Mouse (Mus musculus): ENCODE data around the gene Cacng4. TPM values are rescaled to one million over a fixed set of nuclear protein-coding genes. Genes with fewer than 3 reads are reported as not detected.

Cacng4 gene
- polyA plus RNA-seq, 1 experiment from 2014 or later, result 52.5 TPM

DNA sequence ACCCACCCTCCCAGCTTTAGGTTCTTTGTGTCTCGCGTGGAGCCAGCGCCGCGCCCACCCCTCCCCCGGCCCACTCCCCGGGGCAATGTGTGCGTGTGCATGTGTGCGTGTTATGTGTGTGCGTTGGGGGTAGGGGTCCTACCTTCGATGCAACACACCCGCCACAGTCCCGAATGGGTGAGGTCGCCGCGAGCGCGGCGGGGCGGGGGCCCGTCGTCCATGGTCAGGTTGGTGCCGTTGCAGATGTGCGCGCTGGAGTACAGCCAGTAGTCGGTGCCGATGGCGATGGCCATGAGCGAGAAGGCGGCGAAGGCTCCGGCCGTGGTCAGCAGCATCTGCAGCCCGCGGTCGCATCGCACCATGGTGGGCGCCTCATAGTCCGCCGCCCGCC is 259 bp downstream of the Cacng4 start:
- ATAC-seq (ENCODE audit: low FRiP score), result peak; percentile 60
- peak overlapping the region; percentile 82 for H3K9ac ChIP-seq (replicated peaks)
- H3K4me3 ChIP-seq (replicated peaks), result peak overlapping the region; percentile 78
- peak overlapping the region; percentile 83 for H3K4me2 ChIP-seq
- 2% methylated on average over 27 of the region's 41 CpGs for WGBS
- no peaks in the 10 kb centered on the region for H3K27me3 ChIP-seq (replicated peaks)
- H3K4me1 ChIP-seq, result peaks cover 56% of the 10 kb centered on the region
- H3K9me3 ChIP-seq (replicated peaks), result no peaks in the 10 kb centered on the region
- peak overlapping the region; percentile 97 for H3K27ac ChIP-seq (replicated peaks)
- H3K36me3 ChIP-seq, result peaks cover 8% of the 10 kb centered on the region

DNA sequence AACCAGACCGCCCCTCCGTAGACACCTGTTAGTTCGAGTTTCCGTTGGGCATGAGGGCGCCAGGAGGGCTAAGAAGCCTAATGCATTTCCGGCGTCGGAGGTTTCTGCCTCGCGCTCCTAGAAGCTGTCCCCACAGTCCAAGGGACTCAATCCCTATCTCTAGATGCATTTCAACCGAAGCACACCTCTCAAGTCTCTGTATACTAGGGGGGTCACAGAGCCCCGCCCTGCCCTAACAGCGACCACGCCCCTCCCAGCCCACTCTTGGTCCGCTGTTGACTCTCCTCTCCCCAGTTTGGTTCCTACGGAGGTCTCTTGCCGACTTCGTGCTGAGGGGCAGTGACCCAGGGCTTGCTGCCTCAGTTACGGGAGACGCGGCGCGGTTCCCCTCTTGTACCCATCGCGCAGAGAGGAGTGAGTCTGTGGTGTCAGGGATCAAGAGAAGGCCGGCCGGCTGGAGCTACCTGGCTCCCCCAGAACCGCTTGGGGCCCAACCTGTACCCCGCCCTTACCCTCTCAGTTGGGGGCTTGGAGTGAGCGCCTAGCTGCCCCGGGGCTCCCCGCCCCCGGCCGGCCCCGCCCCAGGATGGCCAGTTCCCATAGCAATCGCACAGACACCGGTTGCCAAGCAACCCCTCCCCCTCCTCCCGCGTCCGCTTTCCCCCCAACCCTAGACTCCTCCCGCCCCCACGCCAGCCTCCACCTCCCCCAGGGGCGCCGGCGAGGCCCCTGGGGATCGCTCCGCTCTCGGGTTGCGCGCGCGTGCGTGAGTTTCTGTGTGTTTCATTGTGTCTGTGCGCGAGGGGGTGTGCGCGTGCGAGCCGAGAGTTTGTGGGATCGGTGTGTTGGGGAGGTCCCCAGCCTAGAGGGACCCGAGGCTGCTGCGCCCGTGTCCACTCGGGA is 906 bp downstream of the Cacng4 start:
- Histone ChIP-seq H3K4me1 (peaks cover 51% of the 10 kb centered on the region), H3K4me3 (replicated peaks) (peak overlapping the region; percentile 78), H3K36me3 (peaks cover 13% of the 10 kb centered on the region), H3K27ac (replicated peaks) (peak overlapping the region; percentile 97), H3K9ac (replicated peaks) (peak overlapping the region; percentile 82), H3K4me2 (peak overlapping the region; percentile 83), H3K27me3 (replicated peaks) (no peaks in the 10 kb centered on the region), H3K9me3 (replicated peaks) (no peaks in the 10 kb centered on the region)
- ATAC-seq (ENCODE audit: low FRiP score), result peak; percentile 53
- under 1% methylated on average over 53 of the region's 64 CpGs for WGBS

- Histone ChIP-seq H3K36me3 (peaks cover 18% of the 10 kb centered on the region), H3K27me3 (replicated peaks) (no peaks in the 10 kb centered on the region), H3K9ac (replicated peaks) (peak overlapping the region; percentile 82), H3K4me1 (peaks cover 47% of the 10 kb centered on the region), H3K4me3 (replicated peaks) (peak overlapping the region; percentile 78), H3K4me2 (peak overlapping the region; percentile 83), H3K9me3 (replicated peaks) (no peaks in the 10 kb centered on the region), H3K27ac (replicated peaks) (peak overlapping the region; percentile 97)
- no peak for ATAC-seq (ENCODE audit: low FRiP score)
- 9% methylated on average over 9 of the region's 9 CpGs for WGBS
Observed at GRCm38 (mm10) chr11:107792136-107792535, 2.2 kb downstream of the Cacng4 start.

GRCm38 (mm10) chr11:107785761-107786160 is 8.6 kb downstream of the Cacng4 start:
- Histone ChIP-seq H3K9me3 (replicated peaks) (no peaks in the 10 kb centered on the region), H3K9ac (replicated peaks) (no peak overlapping the region), H3K36me3 (peaks cover 18% of the 10 kb centered on the region), H3K4me1 (peaks cover 19% of the 10 kb centered on the region), H3K4me3 (replicated peaks) (no peak overlapping the region), H3K4me2 (no peak overlapping the region), H3K27ac (replicated peaks) (peak overlapping the region; percentile 7; the same call in 1 of the 2 replicates), H3K27me3 (replicated peaks) (no peaks in the 10 kb centered on the region)
- ATAC-seq (ENCODE audit: low FRiP score), result no peak
- 60% methylated on average over 3 of the region's 3 CpGs for WGBS

DNA sequence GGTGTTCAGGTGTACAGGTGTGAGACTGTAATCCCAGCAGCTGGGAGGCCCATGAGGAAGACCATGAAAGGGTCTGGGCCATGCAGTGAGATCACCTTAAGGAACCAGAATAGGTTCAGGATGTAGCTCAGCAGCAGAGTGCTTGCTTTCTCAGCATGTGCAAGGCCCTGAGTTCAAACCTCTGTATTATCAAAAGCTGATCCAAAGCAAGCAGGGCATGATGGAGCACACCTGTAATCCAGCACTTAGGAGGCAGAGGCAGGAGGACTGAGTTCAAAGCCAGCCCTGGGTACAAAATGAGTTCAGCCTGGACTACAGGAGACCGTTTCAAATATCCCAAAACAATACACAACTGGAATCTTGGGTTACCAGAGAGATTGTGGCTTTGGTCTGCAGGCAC is 9.1 kb downstream of the Cacng4 start:
- no peak overlapping the region for H3K4me2 ChIP-seq
- no peaks in the 10 kb centered on the region for H3K9me3 ChIP-seq (replicated peaks)
- H3K9ac ChIP-seq (replicated peaks), result no peak overlapping the region
- no peak overlapping the region for H3K4me3 ChIP-seq (replicated peaks)
- WGBS, result 78% methylated on average over 1 of the region's 1 CpGs
- peaks cover 18% of the 10 kb centered on the region for H3K36me3 ChIP-seq
- no peak for ATAC-seq (ENCODE audit: low FRiP score)
- peak overlapping the region; percentile 7; the same call in 1 of the 2 replicates for H3K27ac ChIP-seq (replicated peaks)
- H3K27me3 ChIP-seq (replicated peaks), result no peaks in the 10 kb centered on the region
- peaks cover 16% of the 10 kb centered on the region for H3K4me1 ChIP-seq

DNA sequence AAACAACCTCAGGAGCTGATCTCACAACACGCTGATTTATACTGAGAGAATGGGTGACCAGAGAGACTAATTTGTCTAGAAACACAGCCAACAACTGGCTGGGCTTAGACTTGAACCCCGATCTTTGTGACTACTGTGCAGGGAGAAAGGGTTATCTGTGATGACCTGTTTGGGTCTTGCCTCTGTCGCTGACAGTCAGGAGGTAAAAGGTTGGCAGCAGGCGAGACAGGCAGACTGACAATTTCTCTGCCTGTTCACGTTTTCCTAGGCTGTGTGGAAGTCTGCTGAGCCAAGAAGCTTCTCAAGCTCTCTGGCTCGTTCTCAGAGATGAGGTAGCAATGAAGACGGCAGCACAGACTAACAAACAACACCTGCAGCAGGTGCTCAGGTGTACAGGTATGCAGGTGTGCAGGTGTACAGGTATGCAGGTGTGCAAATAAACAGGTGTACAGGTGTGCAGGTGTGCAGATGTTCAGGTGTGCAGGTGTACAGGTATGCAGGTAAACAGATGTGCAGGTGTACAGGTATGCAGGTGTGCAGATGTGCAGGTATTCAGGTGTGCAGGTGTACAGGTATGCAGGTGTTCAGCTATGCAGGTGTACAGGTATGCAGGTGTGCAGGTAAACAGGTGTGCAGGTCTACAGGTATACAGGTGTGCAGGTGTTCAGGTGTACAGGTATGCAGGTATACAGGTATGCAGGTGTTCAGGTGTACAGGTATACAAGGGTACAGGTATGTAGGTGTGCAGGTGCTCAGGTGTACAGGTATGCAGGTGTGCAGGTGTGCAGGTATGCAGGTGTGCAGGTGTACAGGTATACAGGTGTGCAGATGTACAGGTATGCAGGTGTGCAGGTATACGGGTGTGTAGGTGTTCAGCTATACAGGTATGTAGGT is 10.2 kb downstream of the Cacng4 start:
- peaks cover 10% of the 10 kb centered on the region; the same call in 1 of the 2 replicates for H3K36me3 ChIP-seq
- ATAC-seq (ENCODE audit: low FRiP score), result no peak
- no peak overlapping the region for H3K9ac ChIP-seq (replicated peaks)

DNA sequence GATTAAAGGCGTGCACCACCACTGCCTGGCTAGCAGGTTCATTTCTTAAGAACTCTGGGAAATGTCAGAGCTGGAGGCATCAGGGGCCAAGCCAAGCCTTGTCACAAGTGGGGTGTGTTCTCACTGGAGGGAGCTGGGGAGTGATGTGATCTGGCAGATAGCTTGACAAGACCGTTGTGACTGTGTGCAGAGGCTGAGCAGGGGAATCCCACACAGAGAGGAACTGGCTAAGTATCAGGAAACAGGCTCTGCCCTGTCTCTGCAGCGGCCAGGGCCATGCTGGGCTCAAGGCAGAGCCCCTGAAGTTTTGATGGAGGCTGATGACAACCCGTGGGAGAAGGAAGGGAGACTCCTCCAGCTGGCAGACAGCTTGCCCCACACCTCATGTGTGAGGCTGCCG is 11.8 kb downstream of the Cacng4 start:
- Histone ChIP-seq H3K4me1 (peaks cover 38% of the 10 kb centered on the region), H3K9me3 (replicated peaks) (no peaks in the 10 kb centered on the region), H3K36me3 (no peaks in the 10 kb centered on the region), H3K27ac (replicated peaks) (no peak overlapping the region), H3K9ac (replicated peaks) (no peak overlapping the region), H3K27me3 (replicated peaks) (no peaks in the 10 kb centered on the region), H3K4me3 (replicated peaks) (no peak overlapping the region), H3K4me2 (no peak overlapping the region)
- ATAC-seq (ENCODE audit: low FRiP score), result no peak
- 72% methylated on average over 5 of the region's 5 CpGs for WGBS

More for the DNA sequence above, 10.2 kb downstream of the Cacng4 start:
- Histone ChIP-seq H3K27me3 (replicated peaks) (no peaks in the 10 kb centered on the region), H3K4me2 (no peak overlapping the region), H3K4me1 (peaks cover 24% of the 10 kb centered on the region), H3K9me3 (replicated peaks) (no peaks in the 10 kb centered on the region), H3K27ac (replicated peaks) (no peak overlapping the region), H3K4me3 (replicated peaks) (no peak overlapping the region)
- 85% methylated on average over 8 of the region's 8 CpGs for WGBS

DNA sequence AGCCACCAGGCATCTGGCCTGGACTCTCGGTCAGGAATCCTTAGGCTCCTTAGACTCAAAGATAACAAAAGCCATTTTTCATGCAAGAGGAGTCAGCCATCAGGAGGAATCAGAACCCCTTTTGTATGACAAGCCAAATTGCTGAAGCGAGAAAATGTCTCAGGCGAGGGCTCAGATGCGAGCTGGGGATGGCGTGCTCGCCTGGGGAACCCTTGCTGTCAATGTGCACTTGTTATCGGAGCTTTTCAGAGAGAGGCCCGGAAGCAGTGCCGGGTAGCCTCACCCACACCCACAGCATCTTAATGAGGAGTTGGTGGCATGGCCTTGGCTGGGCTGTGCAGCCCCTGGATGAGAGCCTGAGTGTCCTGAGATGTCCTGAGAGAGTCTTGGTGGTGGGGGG is 15.5 kb downstream of the Cacng4 start:
- no peaks in the 10 kb centered on the region for H3K9me3 ChIP-seq (replicated peaks)
- H3K9ac ChIP-seq (replicated peaks), result no peak overlapping the region
- H3K4me3 ChIP-seq (replicated peaks), result no peak overlapping the region
- H3K4me1 ChIP-seq, result peaks cover 71% of the 10 kb centered on the region
- H3K27ac ChIP-seq (replicated peaks), result peak overlapping the region; percentile 74
- H3K27me3 ChIP-seq (replicated peaks), result no peaks in the 10 kb centered on the region
- no peaks in the 10 kb centered on the region for H3K36me3 ChIP-seq
- no peak overlapping the region for H3K4me2 ChIP-seq
- 25% methylated on average over 9 of the region's 9 CpGs for WGBS
- ATAC-seq (ENCODE audit: low FRiP score), result no peak

DNA sequence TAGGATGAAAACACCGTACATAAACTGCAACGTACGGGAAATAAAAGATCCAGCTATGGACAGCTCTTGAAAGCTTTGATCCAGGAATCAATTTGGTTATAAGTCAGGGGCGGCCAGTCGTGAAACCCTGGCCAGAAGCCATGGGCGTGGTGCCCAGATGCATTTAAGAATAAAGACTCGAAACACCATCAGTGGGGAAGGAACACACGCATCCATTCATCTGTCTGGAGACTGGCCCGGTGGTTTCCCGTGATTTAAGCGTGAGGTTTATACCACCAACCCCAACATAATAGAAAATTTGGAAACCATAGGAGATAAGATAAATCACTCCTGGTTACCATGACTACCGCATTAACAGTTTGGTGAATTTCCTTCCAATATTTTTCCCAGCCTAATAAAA is 16.9 kb downstream of the Cacng4 start:
- 12% methylated on average over 12 of the region's 12 CpGs for WGBS
- H3K9me3 ChIP-seq (replicated peaks), result no peaks in the 10 kb centered on the region
- H3K9ac ChIP-seq (replicated peaks), result no peak overlapping the region
- peaks cover 79% of the 10 kb centered on the region for H3K4me1 ChIP-seq
- peak overlapping the region; percentile 24 for H3K4me2 ChIP-seq
- peak; percentile 43 for ATAC-seq (ENCODE audit: low FRiP score)
- no peak overlapping the region for H3K4me3 ChIP-seq (replicated peaks)
- no peaks in the 10 kb centered on the region for H3K27me3 ChIP-seq (replicated peaks)
- no peaks in the 10 kb centered on the region for H3K36me3 ChIP-seq
- peak overlapping the region; percentile 74 for H3K27ac ChIP-seq (replicated peaks)

- ATAC-seq (ENCODE audit: low FRiP score), result no peak
- Histone ChIP-seq H3K4me3 (replicated peaks) (no peak overlapping the region), H3K9me3 (replicated peaks) (no peaks in the 10 kb centered on the region), H3K27ac (replicated peaks) (no peak overlapping the region), H3K9ac (replicated peaks) (no peak overlapping the region), H3K4me1 (peaks cover 78% of the 10 kb centered on the region), H3K36me3 (no peaks in the 10 kb centered on the region), H3K4me2 (no peak overlapping the region), H3K27me3 (replicated peaks) (no peaks in the 10 kb centered on the region)
- 41% methylated on average over 8 of the region's 8 CpGs for WGBS
Observed at GRCm38 (mm10) chr11:107773312-107773711, 21.0 kb downstream of the Cacng4 start.

GRCm38 (mm10) chr11:107772002-107772401 is 22.4 kb downstream of the Cacng4 start:
- 68% methylated on average over 6 of the region's 6 CpGs for WGBS
- Histone ChIP-seq H3K27ac (replicated peaks) (peak overlapping the region; percentile 28; the same call in 1 of the 2 replicates), H3K4me1 (peaks cover 80% of the 10 kb centered on the region)

More at GRCm38 (mm10) chr11:107772002-107772401, 22.4 kb downstream of the Cacng4 start:
- H3K9ac ChIP-seq (replicated peaks), result no peak overlapping the region
- H3K36me3 ChIP-seq, result no peaks in the 10 kb centered on the region
- no peak for ATAC-seq (ENCODE audit: low FRiP score)
- H3K4me3 ChIP-seq (replicated peaks), result no peak overlapping the region
- H3K27me3 ChIP-seq (replicated peaks), result no peaks in the 10 kb centered on the region
- no peaks in the 10 kb centered on the region for H3K9me3 ChIP-seq (replicated peaks)
- no peak overlapping the region for H3K4me2 ChIP-seq
